Mouse (Mus musculus) cerebellum, postnatal 25 days (tissue): ENCODE results near the gene Nedd1.

Source experiments
- DNase-seq, 2 experiments: peaks; one replicate each; pipeline ENCODE4 v3.0.0; 2021; ENCODE audit warnings: mixed read lengths in 2 of 2

The Nedd1 gene

DNA sequence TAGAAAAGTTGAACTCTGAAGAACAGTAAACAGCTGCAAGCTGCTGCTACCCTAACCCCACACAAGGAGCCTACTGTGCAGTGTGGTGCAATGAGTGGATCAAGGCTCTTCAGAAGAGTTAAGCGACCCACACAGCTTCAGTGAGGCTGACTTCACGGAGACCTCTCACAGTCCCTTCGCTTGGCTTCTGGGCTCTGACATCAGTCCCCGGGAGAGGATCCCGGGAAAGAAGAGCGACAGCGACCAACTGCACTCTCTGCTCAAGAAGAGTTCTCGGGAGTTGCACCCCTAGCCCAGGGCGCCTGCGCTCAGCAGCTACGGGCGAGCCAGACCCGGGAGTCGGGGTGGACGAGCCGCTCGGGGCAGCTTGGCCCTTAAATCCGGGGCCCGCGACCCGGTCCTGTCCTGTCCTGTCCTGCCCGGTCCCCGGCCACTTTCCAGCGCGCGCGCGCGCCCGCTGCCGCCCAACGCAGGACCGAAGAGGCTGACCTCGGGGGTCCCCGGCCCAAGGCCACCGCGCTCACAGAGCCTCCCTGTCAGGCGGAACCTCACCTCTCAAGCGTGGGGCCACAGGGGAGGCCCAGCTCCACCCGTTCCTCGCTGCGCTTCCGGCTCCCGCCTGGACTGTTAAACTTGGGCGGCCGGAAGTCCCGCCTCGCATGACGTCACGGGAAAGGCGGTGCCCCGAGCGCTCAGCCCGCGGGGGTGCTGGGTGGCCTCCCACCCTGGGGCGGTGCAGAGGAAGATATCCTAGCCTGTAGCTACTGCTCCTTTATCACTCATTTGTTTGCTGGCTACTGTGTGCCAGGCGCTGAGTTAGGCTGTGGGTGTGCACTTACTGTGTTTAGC, at the start of gene Nedd1:
Gene Nedd1, minus strand, starts transcription at position 650 of the 849 bp plus-strand sequence.
- DNase-seq = peak; percentile 91 to 95

DNA sequence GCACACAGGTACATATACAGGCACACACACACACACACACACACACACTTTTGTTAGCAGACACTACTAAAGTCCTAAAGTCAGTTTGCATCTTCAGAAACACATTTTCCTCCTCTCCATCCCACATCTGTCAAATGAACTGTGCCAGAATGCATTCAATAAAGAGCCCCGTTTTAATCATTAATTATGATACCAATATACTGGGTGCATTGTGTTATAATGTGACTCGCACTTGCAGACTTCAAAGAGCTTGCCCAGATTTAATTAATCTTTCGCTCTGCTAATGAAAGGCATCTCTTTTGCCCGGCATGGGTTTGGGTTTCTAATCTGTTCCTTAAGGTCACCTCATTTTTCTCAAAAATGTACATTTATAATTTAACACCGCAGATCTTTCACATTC, 32.1 kb upstream of the Nedd1 start:
- DNase-seq = no peak

DNA sequence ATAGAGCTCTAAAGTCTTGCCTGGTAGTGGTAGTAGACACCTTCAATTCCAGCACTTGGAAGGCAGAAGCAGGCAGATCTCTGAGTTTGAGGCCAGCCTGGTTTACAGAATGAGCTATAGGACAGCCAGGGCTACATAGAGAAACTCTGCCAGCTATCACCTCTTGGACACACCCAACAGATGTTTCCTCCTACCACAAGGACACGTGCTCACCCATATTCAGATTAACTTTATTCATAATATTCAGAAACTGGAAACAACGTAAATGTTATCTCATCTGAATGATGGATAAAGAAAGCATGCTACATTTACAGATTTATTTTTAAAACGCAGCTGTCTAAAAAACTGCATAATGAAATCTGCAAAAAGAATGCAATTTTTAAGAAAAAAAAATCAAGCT, 8.1 kb upstream of the Nedd1 start:
- no peak for DNase-seq

DNA sequence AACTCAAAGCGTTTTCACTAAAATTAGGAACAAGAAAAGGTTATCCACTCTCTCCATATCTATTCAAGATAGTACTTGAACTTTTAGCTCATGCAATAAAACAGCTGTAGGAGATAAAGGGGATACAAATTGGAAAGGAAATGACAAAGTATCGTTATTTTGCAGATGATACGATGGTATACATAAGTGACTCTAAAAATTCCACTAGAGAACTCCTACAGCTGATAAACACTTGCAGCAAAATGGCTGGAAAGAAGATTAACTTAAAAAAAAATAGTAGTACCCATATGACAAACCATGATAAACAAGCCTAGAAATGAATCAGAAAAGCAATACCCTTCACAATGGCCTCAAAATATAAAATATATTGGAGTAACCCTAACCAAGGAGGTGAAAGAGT, 6.5 kb upstream of the Nedd1 start:
- DNase-seq = no peak

DNA sequence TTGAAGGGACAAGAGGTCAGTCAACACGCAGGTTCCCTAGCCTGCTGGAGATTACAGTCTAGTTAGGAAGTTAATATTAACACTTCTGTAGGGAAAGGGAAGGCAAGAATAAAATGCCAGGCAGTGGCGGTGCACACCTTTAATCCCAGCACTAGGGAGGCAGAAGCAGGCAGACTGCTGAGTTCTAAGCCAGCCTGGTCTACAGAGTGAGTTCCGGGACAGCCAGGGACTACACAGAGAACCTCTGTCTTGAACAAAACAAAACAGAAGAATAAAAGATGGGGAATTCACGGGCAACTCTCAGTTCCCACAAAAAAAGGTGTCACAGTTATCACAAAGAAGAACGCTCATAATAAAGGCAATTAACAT, 384 bp upstream of the Nedd1 start:
- no peak for DNase-seq

DNA sequence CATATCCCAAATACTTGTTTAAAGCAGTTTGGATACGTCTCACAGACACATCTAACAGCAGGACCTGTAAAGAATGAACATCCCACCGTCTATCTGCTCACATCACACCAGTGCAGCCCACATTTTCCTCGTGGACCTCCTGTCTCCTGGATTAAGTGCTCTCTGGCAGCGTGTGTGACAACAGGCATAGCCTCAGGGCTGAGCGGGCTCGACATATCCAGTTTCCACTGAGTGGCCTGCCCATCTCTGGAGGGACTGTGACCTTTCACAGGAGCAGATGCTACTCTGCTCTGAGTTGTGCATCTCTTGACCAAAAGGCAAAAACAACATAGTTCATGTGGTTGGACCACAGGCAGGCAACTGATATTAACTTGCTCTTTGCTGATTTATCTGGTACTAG, 23.2 kb downstream of the Nedd1 start:
- no peak for DNase-seq

DNA sequence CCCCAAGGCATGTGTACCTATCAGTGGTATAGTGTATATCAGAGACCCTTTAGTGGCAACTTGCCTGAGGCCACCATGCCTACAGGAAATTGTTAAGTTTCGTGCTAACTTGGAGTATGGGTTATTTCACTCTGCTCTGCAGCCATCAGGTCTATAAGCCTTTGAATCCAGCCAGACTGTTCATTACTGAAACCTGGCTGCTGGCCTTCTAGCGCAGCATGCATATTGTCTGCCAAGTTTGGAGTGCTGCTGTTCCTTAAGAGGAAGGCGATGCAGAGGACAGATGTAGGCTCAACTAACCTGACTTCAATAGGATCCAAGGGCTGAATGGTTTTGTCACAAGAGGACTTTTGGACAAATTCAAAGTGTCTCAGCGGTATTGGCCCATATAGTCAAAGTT, 47.2 kb downstream of the Nedd1 start:
- DNase-seq = peak in 1 of 2 experiments; percentile 7

DNA sequence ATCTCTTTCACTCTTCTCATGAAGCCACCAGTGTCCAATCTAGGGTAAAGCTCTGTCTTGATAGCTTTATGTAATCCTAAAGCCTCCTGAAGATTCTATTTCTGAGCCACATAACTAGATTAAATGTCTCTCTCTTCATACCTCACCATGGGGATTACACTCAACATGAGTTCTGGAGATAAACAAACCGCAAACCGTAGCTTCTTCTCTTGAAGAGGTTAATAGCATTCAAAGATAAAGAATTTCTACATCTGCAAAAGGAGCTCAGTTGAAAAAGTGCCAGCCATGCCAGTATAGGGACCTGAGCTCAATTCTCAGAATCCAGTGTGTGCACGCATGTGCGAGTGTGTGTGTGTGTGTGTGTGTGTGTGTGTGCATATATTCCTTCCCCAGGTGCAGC, 50.3 kb downstream of the Nedd1 start:
- DNase-seq = no peak

DNA sequence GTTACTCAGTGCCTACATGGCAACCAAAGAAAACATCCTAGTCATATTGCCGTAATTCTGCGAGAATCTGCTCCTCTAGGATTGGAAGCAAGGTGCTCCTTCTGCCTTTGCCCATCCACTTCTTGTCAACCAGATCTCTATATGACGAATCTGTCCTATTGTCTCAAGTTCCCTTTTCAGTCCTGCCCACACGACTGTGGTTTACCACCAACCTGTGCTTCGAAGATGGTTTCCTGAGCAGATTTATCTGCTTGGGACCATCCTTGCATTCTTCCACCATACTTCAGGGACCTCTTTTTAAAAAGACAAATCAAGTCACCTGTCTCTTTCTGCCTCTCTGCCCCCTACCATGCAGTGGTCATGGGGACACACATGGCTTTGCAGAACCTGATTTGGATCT, 56.9 kb downstream of the Nedd1 start:
- no peak for DNase-seq

DNA sequence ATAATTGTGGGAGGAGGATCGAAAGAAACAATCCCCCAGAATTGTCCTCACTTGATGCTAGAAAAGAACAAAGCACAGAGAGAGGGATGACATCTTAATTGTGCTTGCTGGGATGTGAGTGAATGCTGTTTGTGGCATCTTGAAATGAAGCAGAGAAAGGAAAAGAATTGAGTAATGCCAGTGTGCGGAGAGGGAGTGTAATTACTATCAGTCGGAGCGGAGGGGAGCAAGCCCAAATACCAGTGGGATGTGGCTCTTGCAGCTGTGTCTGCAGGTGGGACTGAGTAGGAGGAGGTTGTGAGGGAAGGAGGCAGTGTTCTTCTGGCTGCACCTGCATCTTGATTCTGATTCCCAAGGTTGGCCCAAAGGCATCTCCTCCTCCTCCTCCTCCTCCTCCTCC, 69.0 kb downstream of the Nedd1 start:
- no peak for DNase-seq

DNA sequence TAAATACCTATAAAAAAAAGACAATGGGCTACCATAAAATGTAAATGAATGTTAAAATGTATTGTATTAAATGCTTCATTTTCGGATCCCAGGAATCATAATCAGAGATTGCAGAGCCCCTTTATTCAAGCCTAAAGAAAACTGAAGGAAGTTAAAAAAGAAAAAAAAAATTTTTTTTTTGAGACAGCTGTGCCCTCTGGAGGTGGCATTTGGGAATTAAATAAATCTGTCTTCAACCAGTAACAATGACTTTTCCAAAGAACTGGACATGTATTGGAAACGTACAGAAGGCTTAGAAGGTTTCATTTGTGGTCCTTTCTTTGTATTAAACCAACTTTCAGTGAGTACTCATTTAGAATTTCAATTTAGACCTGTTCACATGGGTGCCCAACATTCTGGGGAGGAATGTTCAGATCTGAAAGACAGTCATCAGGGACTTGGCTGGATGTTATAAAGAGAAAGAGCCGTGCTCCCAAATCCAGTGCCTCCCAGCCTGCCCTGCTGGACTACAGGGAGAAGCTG, 69.8 kb downstream of the Nedd1 start:
- DNase-seq = peak in 1 of 2 experiments; percentile 4

DNA sequence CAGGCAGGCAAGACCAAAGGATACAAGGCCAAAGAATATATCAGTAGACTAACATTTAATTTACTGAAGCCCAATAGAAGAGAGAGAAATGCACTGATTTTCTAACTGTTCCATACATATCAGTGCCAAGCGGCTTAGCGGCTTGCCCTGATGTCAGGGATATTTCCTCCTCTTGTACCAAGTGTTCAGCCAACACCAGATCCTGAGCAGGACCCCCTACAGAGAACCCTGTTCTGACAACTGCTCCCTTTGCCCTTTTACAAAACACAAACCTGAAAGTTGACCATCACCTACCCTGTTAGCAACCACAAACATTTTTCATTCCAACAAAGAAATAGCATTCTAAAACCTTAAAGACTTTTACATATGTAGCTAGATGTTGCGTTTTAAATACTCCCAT, 71.0 kb downstream of the Nedd1 start:
- peak in 1 of 2 experiments; percentile 40 for DNase-seq

DNA sequence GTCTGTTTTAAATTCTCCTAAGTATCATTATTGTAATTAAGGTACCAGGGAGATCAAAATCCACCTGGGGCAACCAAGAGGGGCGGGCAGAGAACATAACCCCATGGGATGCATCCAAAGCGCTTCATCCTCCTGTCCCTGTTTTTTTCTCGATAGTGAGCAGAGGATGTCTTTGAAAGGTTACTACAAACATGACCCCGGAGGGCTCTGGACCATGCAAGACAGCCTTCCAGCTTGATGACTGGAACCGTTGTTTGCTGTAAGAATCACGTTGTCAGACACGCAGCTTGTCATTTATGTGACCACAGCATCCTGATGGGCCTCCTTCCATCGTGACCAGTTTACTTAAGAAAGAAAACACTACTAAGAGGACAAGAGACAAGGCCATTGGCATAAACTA, 73.1 kb downstream of the Nedd1 start:
- DNase-seq = no peak

DNA sequence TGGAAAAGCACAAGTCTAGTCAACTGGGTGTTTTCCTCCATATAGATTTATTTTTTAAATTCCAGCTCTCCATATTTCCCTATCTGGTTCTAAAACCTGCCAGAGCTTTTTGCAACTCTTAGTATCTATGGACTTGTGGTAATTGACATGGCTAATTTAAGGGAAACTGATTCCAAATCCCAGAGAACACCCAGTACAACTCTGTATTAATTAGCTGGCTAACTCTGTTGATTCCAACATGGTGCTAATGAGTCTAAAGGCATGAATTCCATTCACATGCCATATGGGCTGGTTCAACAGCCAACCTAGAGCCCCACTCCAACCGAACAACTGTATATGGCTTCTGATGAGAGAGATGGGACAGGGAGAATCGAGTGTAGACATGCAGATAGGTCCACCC, 74.5 kb downstream of the Nedd1 start:
- DNase-seq = no peak

DNA sequence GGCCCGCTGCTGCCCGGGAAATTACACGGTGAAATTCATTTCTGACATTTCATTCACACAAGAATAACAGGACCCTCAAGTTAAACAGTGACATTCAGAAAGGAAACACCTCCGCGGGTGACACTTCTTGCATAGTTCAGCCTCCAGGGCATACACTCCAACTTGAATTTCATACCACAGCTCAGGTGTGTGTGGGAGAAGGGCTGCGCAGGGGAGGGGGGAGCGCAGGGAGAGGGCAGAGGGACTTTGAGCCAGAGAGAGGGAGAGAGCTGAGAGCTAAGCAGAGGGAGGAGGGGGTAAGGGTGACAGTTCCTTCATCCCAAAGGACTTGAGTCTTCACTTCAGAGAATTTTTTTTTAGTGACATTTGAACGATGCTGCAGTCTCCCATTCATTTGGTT, 78.2 kb downstream of the Nedd1 start:
- DNase-seq = no peak

DNA sequence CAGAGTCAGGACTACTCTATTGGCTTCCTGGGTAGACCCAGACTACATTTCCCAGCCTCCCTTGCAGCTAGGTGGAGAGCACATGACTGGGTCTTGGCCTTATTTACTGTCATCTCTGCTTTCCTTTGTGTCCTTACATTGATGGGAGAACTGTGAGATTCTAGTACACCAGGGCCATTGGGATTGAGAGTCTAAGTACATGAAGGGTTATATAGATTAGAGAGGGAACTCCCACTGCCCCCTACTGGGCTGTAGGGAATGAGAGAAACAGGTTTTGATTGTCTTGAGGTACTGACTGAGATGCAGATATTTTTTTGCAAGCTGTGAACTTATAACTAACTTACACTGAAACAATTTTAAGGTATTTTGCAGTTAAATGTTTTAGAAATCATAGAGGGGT, 81.2 kb downstream of the Nedd1 start:
- DNase-seq = no peak
